Mouse (Mus musculus) ES-Bruce4 (cell line): Measurements from ENCODE around the gene Adh1. TPM values are rescaled to one million over a fixed set of nuclear protein-coding genes. Genes with fewer than 3 reads are reported as not detected.

Source experiments
- H3K27ac ChIP-seq: 2 replicates; pipeline ENCODE4 v1.5.1; 2012; ENCODE audit warnings: low read length, inconsistent platforms; ENCODE audit not compliant: insufficient read depth
- H3K27me3 ChIP-seq: 2 replicates; pipeline ENCODE4 v1.6.1; 2012; ENCODE audit warnings: mild to moderate bottlenecking, low read length, inconsistent platforms; ENCODE audit not compliant: control insufficient read depth, poor library complexity, insufficient read depth, severe bottlenecking
- H3K36me3 ChIP-seq: 2 replicates; pipeline ENCODE4 v1.6.1; 2012; ENCODE audit warnings: inconsistent platforms, mild to moderate bottlenecking, low read length, moderate library complexity; ENCODE audit not compliant: control insufficient read depth, poor library complexity, insufficient read depth, severe bottlenecking
- H3K4me1 ChIP-seq: one replicate; pipeline ENCODE4 v1.8.1; 2011; ENCODE audit warnings: low read length; ENCODE audit not compliant: control insufficient read depth, insufficient read depth
- H3K4me3 ChIP-seq: 2 replicates; pipeline ENCODE4 v1.5.1; 2011; ENCODE audit warnings: low read depth, mild to moderate bottlenecking, low read length
- H3K9ac ChIP-seq: 2 replicates; pipeline ENCODE4 v1.6.1; 2012; ENCODE audit warnings: low read depth, mild to moderate bottlenecking, inconsistent platforms; ENCODE audit not compliant: poor library complexity, severe bottlenecking
- H3K9me3 ChIP-seq: replicated peaks from 2 replicates; pipeline ENCODE4 v1.6.1; 2012; ENCODE audit warnings: mild to moderate bottlenecking, low read length, inconsistent platforms; ENCODE audit not compliant: control insufficient read depth, poor library complexity, insufficient read depth, severe bottlenecking
- CTCF ChIP-seq: IDR thresholded peaks from one replicate; pipeline ENCODE4 v1.8.1; 2011; ENCODE audit warnings: low read depth, low read length
- EP300 ChIP-seq: IDR thresholded peaks from 2 replicates; pipeline ENCODE4 v1.6.1; 2011; ENCODE audit warnings: low read depth, low read length; ENCODE audit not compliant: insufficient read depth
- POLR2A ChIP-seq: IDR thresholded peaks from one replicate; pipeline ENCODE4 v1.8.1; 2011; ENCODE audit warnings: low read length; ENCODE audit not compliant: insufficient read depth
- polyA plus RNA-seq: library from polyadenylated mRNA; stranded (reverse); fragments of >200 nt; gene quantifications from 2 replicates; pipeline ENCODE4 v1.2.4, GENCODE M21; 2011; ENCODE audit warnings: low read depth; ENCODE audit not compliant: missing spikeins, insufficient read depth, insufficient read length

Adh1 gene
- polyA plus RNA-seq, 1 experiment, result 0.54 TPM

- no peak for TF ChIP-seq CTCF
- TF ChIP-seq POLR2A, result no peak
- TF ChIP-seq EP300, result no peak
Observed at GRCm38 (mm10) chr3:138227082-138227481, 33.7 kb upstream of the Adh1 start.

GRCm38 (mm10) chr3:138227782-138228181 lies 33.0 kb upstream of the Adh1 start:
- H3K9ac ChIP-seq, result no peak overlapping the region
- no peak overlapping the region for H3K27ac ChIP-seq
- H3K9me3 ChIP-seq, result no peaks in the 10 kb centered on the region
- no peaks in the 10 kb centered on the region for H3K36me3 ChIP-seq
- H3K4me3 ChIP-seq, result no peak overlapping the region
- peaks cover 3% of the 10 kb centered on the region for H3K4me1 ChIP-seq
- TF ChIP-seq POLR2A, result no peak
- TF ChIP-seq CTCF, result no peak
- no peak for TF ChIP-seq EP300
- no peaks in the 10 kb centered on the region for H3K27me3 ChIP-seq

More at GRCm38 (mm10) chr3:138227082-138227481, 33.7 kb upstream of the Adh1 start:
- Histone ChIP-seq H3K27me3 (no peaks in the 10 kb centered on the region), H3K9me3 (no peaks in the 10 kb centered on the region), H3K9ac (no peak overlapping the region), H3K27ac (no peak overlapping the region), H3K4me1 (peaks cover 3% of the 10 kb centered on the region), H3K36me3 (no peaks in the 10 kb centered on the region), H3K4me3 (no peak overlapping the region)

GRCm38 (mm10) chr3:138229448-138229847 lies 31.3 kb upstream of the Adh1 start:
- no peak overlapping the region for H3K4me3 ChIP-seq
- no peaks in the 10 kb centered on the region for H3K36me3 ChIP-seq
- H3K9ac ChIP-seq, result no peak overlapping the region
- TF ChIP-seq CTCF (no peak), POLR2A (no peak), EP300 (no peak)
- no peaks in the 10 kb centered on the region for H3K27me3 ChIP-seq
- peaks cover 3% of the 10 kb centered on the region for H3K4me1 ChIP-seq
- H3K27ac ChIP-seq, result no peak overlapping the region
- H3K9me3 ChIP-seq, result no peaks in the 10 kb centered on the region

- Histone ChIP-seq H3K4me3 (no peak overlapping the region), H3K4me1 (peaks cover 3% of the 10 kb centered on the region), H3K36me3 (no peaks in the 10 kb centered on the region), H3K27ac (no peak overlapping the region), H3K27me3 (no peaks in the 10 kb centered on the region), H3K9me3 (no peaks in the 10 kb centered on the region), H3K9ac (no peak overlapping the region)
- no peak for TF ChIP-seq CTCF
Observed at GRCm38 (mm10) chr3:138230266-138230665, 30.5 kb upstream of the Adh1 start.

GRCm38 (mm10) chr3:138231531-138231930 lies 29.3 kb upstream of the Adh1 start:
- Histone ChIP-seq H3K27me3 (no peaks in the 10 kb centered on the region), H3K27ac (no peak overlapping the region), H3K9me3 (no peaks in the 10 kb centered on the region), H3K36me3 (no peaks in the 10 kb centered on the region), H3K4me1 (no peaks in the 10 kb centered on the region), H3K9ac (no peak overlapping the region), H3K4me3 (no peak overlapping the region)
- TF ChIP-seq EP300 (no peak), CTCF (no peak), POLR2A (no peak)

- TF ChIP-seq EP300, result no peak
- no peak for TF ChIP-seq POLR2A
- no peak for TF ChIP-seq CTCF
- no peak overlapping the region for H3K9ac ChIP-seq
- no peaks in the 10 kb centered on the region for H3K27me3 ChIP-seq
- H3K4me1 ChIP-seq, result no peaks in the 10 kb centered on the region
- H3K9me3 ChIP-seq, result no peaks in the 10 kb centered on the region
- no peak overlapping the region for H3K27ac ChIP-seq
- H3K36me3 ChIP-seq, result no peaks in the 10 kb centered on the region
- H3K4me3 ChIP-seq, result no peak overlapping the region
Observed at GRCm38 (mm10) chr3:138236546-138237163, 24.1 kb upstream of the Adh1 start.
